Mouse (Mus musculus): ENCODE measurements around the gene Nudt10.
"Not testable (repeated sequence)": the region's sequence is repeated elsewhere in the genome, so short reads cannot be mapped to it uniquely, and the experiment has no call there.

The Nudt10 gene

DNA sequence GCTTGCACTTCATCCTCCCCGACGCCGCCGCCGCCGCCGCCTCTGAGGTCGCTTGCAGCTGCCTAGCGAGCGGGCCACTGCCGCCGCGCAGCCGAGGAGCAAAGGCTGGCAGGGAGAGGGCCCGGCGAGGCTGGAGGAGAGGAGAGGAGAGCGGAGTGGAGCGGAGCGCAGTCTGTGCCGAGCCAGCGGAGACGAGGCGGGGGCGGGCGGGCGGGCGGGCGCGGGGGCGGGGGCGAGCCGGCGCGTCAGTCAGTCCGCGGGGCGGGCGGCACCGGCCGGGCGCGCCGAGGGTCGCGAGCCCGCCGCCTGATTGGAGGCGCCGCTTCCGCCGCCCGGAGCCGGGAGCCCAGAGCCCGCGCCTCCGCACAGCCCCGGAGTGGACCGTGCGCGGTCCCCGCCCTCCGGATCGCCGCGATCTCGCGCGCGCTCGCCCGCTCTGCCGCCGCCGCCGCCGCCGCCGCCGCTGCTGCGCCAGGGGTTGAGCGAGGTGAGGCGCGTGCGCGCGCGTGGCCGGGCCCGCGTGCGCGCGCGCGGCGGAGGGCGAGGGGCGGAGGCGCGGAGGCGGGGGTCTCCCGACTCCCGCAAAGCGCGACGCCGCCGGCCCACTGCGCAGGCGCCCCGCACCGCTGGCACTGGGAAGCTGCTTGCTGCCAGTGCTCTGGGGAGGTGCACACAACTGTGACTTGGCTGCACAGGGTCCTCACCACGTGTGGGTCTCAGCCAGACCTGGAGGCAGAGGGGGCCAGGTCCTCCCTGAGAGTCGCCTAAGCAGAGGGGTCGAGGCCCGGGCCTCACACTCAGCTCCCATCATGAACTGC is at the start of gene Nudt10:
Gene Nudt10 (minus strand): TSS at position 193 of the 818 bp plus-strand sequence.
- DNase-seq (ENCODE audit: low spot score) = not testable (repeated sequence)

DNA sequence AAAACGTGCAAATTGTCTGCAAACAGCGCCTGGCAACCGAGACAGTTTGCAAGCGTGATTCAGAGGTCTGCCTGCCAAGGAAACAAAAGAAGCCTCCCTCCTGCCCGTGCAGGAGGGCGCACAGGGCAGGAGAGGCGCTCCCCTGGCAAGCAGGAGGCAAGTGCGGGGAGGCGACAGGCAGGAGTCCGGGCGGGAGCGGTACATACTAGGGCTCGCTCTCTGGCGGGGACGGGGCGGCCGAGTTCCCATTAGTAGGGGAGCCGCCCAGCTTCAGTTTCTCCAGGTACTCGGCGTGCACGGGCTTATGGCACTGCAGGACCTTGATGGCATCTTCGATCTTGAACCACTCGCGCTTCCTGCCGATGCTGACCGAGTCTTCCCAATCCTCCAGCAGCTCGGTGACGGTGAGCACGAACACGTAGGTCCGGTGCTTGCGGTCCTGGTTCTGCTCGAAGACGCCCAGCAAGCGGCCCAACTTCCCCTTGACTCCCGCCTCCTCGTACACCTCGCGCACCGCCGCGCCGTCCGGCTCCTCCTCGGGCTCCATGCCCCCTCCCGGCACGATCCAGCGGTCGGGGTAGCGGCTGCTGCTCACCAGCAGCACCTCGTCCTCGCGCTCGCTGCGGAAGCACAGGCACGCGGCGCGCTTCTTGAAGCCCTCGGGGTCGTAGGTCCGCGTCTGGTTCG is 536 bp downstream of the Nudt10 start:
- DNase-seq (ENCODE audit: low spot score) = not testable (repeated sequence)

GRCm38 (mm10) chrX:6171718-6172117 is 1.1 kb downstream of the Nudt10 start:
- DNase-seq (ENCODE audit: low spot score) = no peak
